Mouse (Mus musculus): ENCODE measurements around the gene Tmub1. TPM values are rescaled to one million over a fixed set of nuclear protein-coding genes. Genes with fewer than 3 reads are reported as not detected.

The Tmub1 gene
- polyA plus RNA-seq, 1 experiment from 2014 or later = 26.5 TPM

DNA sequence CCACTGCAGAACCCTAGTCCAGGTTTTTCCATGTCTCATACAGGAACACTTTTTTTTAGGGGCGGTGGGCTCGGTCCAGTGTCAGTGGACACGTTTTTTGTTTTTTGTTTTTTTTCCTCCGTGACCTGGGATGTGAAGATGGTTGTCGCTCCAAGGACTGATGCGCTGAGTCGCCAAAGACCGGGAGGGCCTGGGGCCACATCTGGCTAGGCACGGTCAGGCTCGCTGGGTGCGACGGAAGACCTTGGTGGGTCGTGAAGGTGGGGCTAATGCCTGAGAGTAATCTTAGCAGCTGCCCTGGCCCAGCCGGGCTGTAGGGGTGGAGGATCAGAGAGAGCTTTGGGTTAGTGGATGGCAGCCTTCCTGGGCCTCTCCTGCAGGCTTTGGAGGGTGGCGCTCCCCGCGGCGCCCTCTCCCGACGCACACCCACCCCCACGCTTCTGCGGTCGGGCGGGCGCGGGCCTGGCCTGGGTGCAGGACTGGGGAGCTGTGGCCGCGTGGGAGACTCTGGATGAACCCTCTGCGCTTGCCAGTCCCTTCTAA, 5.1 kb upstream of the Tmub1 start:
- Histone ChIP-seq H3K4me1 (peaks cover 54% of the 10 kb centered on the region), H3K4me2 (peak overlapping the region; percentile 94), H3K4me3 (replicated peaks) (peak overlapping the region; percentile 87), H3K36me3 (0 out of 2 replicates have a peak, but pooled peaks cover 3% of the 10 kb centered on the region), H3K27me3 (peaks cover 3% of the 10 kb centered on the region; the same call in 1 of the 2 replicates), H3K9ac (peak overlapping the region; percentile 90), H3K9me3 (replicated peaks) (no peaks in the 10 kb centered on the region), H3K27ac (peak overlapping the region; percentile 89)
- ATAC-seq (replicated peaks; ENCODE audit: low FRiP score) = peak; percentile 15; the same call in 1 of the 2 replicates
- WGBS = 0% methylated on average over 28 of the region's 29 CpGs

DNA sequence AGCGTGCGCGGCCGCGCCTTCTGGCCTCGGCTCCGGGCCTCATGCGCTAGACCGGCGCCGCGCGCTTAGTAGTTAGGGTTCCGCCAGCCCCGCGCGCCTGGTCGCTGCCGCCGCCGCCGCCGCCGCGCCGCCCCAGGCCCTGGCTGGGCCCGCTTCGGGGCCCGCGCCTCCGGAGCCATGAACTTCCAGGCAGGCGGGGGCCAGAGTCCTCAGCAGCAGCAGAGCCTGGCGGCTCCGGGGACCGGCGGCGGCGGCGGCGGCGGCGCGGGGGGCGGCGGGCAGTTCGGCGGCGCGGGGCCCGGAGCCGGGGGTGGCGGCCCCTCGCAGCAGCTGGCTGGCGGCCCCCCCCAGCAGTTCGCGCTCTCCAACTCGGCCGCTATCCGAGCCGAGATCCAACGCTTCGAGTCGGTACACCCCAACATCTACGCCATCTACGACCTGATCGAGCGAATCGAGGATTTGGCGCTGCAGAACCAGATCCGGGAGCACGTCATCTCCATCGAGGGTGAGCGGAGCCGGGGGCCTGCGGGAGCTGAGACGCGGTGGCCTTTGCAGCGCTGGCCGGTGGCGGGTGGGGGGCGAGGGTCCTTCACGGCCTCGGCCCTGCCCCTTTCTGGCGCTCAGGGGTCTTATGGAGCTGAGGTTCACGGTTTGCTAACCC, 4.5 kb upstream of the Tmub1 start, which contains the start of gene Agap3:
TSS of gene Agap3 (plus strand) at position 148 of the 661 bp plus-strand sequence.
- H3K27me3 ChIP-seq = peaks cover 3% of the 10 kb centered on the region; the same call in 1 of the 2 replicates
- WGBS = 0% methylated on average over 84 of the region's 85 CpGs
- peak within 1 kb of the TSS; percentile 87 for H3K4me3 ChIP-seq (replicated peaks)
- peak; percentile 1 for ATAC-seq (replicated peaks; ENCODE audit: low FRiP score)
- no peaks in the 10 kb centered on the region for H3K9me3 ChIP-seq (replicated peaks)
- peak within 1 kb of the TSS; percentile 90 for H3K9ac ChIP-seq
- H3K36me3 ChIP-seq = 0 out of 2 replicates have a peak, but pooled peaks cover 3% of the 10 kb centered on the region
- peak within 1 kb of the TSS; percentile 89 for H3K27ac ChIP-seq
- H3K4me1 ChIP-seq = peaks cover 59% of the 10 kb centered on the region
- peak within 1 kb of the TSS; percentile 94 for H3K4me2 ChIP-seq

DNA sequence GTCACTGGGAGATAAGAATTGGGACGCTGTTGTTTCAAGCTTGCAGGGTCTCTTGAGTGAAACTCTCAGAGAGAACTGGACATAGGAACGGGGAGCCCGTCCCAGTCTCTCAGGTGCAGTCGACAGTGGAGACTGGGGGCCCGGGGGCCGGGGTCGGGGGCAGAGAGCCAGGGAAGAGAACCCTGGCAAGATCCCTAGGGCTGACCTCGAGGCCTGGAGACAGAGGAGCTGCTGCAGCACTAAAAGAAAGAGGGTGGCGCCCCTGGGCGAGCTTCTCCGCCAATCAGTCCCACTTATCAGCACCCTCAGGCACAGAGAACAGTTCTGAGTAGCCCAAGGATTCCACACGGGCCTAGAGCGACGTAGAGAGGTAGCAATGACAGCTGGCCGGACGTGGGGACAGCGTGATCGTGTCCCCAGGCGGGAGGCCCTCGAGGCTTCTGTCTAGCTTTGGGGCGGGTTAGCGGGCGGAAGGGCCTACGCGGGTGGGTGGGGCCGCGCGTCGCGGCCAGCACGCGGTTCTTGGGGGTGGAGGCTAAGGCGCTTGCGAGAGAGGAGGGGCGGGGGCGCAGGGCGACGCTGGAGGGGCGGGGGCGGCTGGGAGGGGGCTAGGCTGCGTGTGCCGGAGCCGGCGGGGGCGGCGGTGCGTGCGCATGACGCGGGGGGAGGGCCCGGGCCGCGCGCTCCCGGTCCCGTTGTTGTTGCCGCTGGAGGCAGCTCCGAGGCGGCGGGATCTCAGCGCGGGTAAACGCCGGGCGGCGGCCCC, 3.8 kb upstream of the Tmub1 start:
- 3% methylated on average over 58 of the region's 66 CpGs for WGBS
- peak overlapping the region; percentile 94 for H3K4me2 ChIP-seq
- peak overlapping the region; percentile 89 for H3K27ac ChIP-seq
- no peaks in the 10 kb centered on the region for H3K36me3 ChIP-seq
- H3K4me3 ChIP-seq (replicated peaks) = peak overlapping the region; percentile 87
- H3K4me1 ChIP-seq = peaks cover 63% of the 10 kb centered on the region
- peak overlapping the region; percentile 90 for H3K9ac ChIP-seq
- no peaks in the 10 kb centered on the region for H3K9me3 ChIP-seq (replicated peaks)
- ATAC-seq (replicated peaks; ENCODE audit: low FRiP score) = peak; percentile 79
- peaks cover 3% of the 10 kb centered on the region; the same call in 1 of the 2 replicates for H3K27me3 ChIP-seq

DNA sequence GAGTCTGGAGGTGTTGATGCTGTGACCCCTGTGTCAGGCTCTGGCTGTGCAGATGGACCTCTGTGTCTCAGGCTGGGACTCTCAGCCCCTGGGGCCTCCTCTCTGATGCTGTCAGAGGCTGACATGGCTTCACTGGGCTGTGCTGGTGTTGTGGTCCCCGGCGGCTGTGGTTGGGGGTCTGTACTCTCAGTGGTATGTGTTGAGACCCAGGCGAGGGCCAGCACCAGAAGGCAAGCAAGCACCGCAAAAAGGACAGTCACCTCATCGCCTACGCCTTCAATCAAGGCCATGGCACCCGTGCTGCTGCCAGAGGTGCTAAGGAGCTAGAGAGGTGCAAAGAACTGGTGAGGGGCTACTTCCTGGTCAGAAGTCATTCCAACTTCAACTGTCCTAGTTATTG, 1.0 kb downstream of the Tmub1 start:
- WGBS = 90% methylated on average over 7 of the region's 7 CpGs
- peak overlapping the region; percentile 76 for H3K4me2 ChIP-seq

DNA sequence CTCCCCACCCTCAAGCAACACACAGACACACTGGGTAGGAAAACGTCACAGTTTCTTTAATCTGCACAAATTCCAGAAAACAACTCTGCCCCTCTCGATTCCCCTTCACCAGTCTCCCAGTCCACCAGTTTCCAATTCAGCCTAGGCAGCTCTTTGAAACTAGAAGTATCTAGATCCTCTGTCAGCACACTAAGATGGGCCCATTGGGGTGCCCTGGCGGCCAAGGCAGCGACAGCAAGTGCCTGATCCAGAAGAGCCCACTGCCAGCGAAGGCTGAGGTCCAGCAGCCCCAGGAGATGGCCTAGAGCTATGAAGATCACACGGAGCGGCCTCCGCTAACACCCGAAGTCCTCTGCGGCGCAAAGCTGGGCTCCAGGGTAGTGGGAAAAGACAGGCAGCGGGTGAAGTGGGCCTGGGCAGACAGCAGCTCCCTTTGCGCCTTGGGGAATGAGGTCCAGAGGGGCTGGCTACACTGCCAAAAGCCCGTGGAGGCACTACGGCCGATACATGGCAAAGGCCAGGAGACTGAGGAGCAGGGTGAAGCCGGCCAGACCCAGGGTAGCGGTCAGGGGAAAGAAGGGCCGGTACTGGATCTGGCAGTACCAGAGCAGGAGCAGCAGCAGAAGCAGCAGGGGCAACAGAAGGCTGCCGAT, 2.1 kb downstream of the Tmub1 start:
- 55% methylated on average over 20 of the region's 20 CpGs for WGBS
- no peaks in the 10 kb centered on the region for H3K9me3 ChIP-seq (replicated peaks)
- ATAC-seq (replicated peaks; ENCODE audit: low FRiP score) = 0 out of 2 replicates have a peak, but pooled peaks have one; percentile 1
- peaks cover 3% of the 10 kb centered on the region; the same call in 1 of the 2 replicates for H3K27me3 ChIP-seq
- H3K9ac ChIP-seq = peak overlapping the region; percentile 98
- peak overlapping the region; percentile 94 for H3K27ac ChIP-seq
- peaks cover 33% of the 10 kb centered on the region for H3K36me3 ChIP-seq
- H3K4me3 ChIP-seq (replicated peaks) = peak overlapping the region; percentile 91
- peaks cover 36% of the 10 kb centered on the region for H3K4me1 ChIP-seq
- H3K4me2 ChIP-seq = peak overlapping the region; percentile 85

More for the DNA sequence above, 1.0 kb downstream of the Tmub1 start:
- Histone ChIP-seq H3K4me3 (replicated peaks) (peak overlapping the region; percentile 68; the same call in 1 of the 2 replicates), H3K4me1 (peaks cover 45% of the 10 kb centered on the region), H3K27ac (no peak overlapping the region), H3K36me3 (peaks cover 23% of the 10 kb centered on the region), H3K27me3 (peaks cover 3% of the 10 kb centered on the region; the same call in 1 of the 2 replicates), H3K9me3 (replicated peaks) (no peaks in the 10 kb centered on the region), H3K9ac (no peak overlapping the region)
- no peak for ATAC-seq (replicated peaks; ENCODE audit: low FRiP score)

DNA sequence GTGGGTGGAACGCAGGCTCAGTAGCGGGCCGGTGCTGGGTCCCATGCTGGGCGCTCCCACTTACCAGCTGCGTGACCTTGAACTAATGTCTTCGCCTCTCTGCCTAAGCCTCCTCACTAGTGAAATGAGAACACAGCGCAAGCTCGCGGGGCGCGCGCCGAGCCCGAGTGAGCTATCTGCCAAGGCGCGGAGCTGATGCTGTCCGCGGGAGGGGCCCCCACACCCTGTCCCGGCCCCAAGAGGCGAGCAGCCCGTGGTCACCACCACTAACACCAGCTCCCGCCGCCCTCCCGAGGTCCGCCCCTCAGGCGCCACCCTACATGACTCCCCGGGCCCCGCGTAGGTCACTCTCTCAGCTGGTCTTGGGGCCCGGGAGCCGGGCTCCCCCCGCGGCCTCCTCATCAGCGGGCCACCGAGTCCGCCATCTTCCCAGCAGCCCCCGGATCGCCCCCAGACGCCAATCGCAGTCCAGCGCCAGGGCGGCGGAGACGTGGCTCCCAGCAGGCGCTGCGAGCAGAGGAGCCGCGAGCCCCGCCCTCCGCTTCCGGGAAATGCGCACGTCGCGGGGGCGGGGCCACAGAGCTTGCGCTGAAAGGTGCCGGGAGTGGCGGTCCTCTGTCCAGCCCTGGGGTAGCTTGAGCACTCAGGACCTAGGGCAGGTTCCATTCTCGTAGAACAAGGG, 2.8 kb downstream of the Tmub1 start, which contains the start of gene Fastk:
TSS of gene Fastk (minus strand) at position 542 of the 682 bp plus-strand sequence.
- WGBS = under 1% methylated on average over 60 of the region's 60 CpGs

DNA sequence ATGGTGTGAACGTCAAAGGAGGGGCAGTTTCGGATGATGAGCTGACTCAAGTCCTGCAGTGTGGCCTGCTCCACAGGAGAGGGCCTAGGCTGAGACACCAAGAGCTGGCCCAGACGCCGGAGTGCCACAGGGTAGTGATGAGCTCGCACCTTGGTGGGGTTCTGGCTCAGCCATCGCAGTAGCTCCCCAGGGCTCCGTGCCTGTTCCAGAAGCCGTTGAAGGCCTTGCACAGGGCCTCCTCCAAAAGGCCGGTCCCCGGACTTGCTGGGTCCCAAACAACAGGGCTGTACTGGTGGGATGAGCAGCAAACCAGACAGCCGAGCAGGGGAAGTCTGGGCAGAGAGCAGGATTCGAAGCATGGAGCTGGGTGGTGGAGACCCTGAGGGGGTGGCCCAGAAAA, 3.7 kb downstream of the Tmub1 start:
- WGBS = 82% methylated on average over 12 of the region's 12 CpGs
- no peaks in the 10 kb centered on the region for H3K9me3 ChIP-seq (replicated peaks)

More for the DNA sequence above, 2.8 kb downstream of the Tmub1 start, which contains the start of gene Fastk:
- H3K36me3 ChIP-seq = peaks cover 40% of the 10 kb centered on the region
- peak within 1 kb of the TSS; percentile 85 for H3K4me2 ChIP-seq
- no peaks in the 10 kb centered on the region for H3K9me3 ChIP-seq (replicated peaks)
- H3K27ac ChIP-seq = peak within 1 kb of the TSS; percentile 94
- H3K27me3 ChIP-seq = peaks cover 1% of the 10 kb centered on the region; the same call in 1 of the 2 replicates
- peak within 1 kb of the TSS; percentile 98 for H3K9ac ChIP-seq
- peaks cover 36% of the 10 kb centered on the region for H3K4me1 ChIP-seq
- ATAC-seq (replicated peaks; ENCODE audit: low FRiP score) = peak; percentile 85
- peak within 1 kb of the TSS; percentile 91 for H3K4me3 ChIP-seq (replicated peaks)

DNA sequence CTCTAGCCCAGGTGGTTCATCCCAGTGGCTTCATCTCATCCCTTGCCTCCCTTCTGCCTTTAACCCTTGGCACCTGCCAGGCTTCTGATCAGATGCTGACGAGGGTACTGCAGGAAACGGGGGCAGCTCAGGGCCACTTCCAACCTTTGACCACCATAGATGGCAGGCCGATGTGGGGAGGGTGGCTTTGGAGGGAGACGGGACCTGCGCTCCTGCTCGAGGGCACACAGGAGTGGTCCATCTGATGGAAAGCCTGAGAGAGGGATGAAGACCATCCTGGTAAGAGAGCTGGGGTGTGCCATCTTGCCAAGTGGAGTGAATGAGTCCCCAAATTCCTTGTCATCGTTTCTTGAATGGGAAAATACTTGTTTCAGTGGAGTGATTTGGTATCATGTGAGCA, 4.5 kb downstream of the Tmub1 start:
- Histone ChIP-seq H3K9ac (no peak overlapping the region), H3K4me3 (replicated peaks) (no peak overlapping the region; the same call in 1 of the 2 replicates), H3K4me1 (peaks cover 36% of the 10 kb centered on the region), H3K27ac (no peak overlapping the region), H3K36me3 (peaks cover 57% of the 10 kb centered on the region), H3K4me2 (no peak overlapping the region), H3K27me3 (no peaks in the 10 kb centered on the region), H3K9me3 (replicated peaks) (no peaks in the 10 kb centered on the region)
- no peak for ATAC-seq (replicated peaks; ENCODE audit: low FRiP score)
- WGBS = 88% methylated on average over 7 of the region's 7 CpGs

More for the DNA sequence above, 3.7 kb downstream of the Tmub1 start:
- no peak for ATAC-seq (replicated peaks; ENCODE audit: low FRiP score)
- Histone ChIP-seq H3K4me3 (replicated peaks) (peak overlapping the region; percentile 91), H3K9ac (peak overlapping the region; percentile 98), H3K27me3 (no peaks in the 10 kb centered on the region), H3K4me2 (peak overlapping the region; percentile 85), H3K36me3 (peaks cover 50% of the 10 kb centered on the region), H3K4me1 (peaks cover 36% of the 10 kb centered on the region), H3K27ac (peak overlapping the region; percentile 94; the same call in 1 of the 2 replicates)

DNA sequence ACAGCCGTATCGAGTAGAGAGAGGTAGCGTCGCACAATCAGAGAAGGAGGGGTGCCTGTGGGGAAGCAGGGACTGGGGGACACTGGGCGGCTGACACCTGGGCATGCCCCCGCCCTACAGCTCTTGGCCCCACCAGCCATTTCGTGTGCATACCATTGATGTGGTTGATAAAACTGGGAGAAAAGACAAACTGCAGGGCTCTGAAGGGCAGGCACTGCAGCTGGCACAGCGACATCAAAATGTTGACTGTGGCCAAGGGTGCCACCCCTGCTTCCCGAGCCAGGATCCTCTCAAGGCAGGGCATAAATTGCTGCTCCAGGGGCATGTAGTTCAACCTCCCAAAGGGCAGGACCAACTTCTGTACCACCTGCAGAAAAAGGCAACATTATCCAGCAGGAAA, 5.6 kb downstream of the Tmub1 start:
- Histone ChIP-seq H3K27ac (no peak overlapping the region), H3K36me3 (peaks cover 69% of the 10 kb centered on the region), H3K9me3 (replicated peaks) (no peaks in the 10 kb centered on the region), H3K9ac (no peak overlapping the region), H3K27me3 (no peaks in the 10 kb centered on the region), H3K4me2 (no peak overlapping the region), H3K4me1 (peaks cover 26% of the 10 kb centered on the region), H3K4me3 (replicated peaks) (no peak overlapping the region)
- 83% methylated on average over 9 of the region's 9 CpGs for WGBS
- no peak for ATAC-seq (replicated peaks; ENCODE audit: low FRiP score)

DNA sequence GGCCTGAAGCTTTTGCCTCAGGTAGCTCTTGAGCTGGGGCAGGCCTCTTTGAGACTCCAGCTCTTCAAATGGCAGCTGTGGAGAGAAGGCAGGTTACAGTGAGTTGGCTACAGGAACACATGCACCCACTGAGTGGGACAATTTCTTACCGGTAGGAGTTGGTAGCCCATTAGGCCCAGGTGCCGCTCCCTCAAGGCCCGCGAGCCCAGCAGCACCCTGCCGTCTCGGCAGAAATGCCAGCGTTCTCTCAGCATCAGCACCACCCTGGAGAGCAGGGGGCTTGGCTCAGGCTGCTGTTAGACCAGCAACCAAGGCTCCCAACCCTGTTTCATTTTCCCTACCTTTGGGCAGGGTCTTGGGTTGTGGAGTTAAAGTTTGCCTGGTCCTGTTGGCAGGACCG, 6.5 kb downstream of the Tmub1 start:
- WGBS = 96% methylated on average over 8 of the region's 8 CpGs
- H3K4me1 ChIP-seq = peaks cover 22% of the 10 kb centered on the region
- no peak for ATAC-seq (replicated peaks; ENCODE audit: low FRiP score)

DNA sequence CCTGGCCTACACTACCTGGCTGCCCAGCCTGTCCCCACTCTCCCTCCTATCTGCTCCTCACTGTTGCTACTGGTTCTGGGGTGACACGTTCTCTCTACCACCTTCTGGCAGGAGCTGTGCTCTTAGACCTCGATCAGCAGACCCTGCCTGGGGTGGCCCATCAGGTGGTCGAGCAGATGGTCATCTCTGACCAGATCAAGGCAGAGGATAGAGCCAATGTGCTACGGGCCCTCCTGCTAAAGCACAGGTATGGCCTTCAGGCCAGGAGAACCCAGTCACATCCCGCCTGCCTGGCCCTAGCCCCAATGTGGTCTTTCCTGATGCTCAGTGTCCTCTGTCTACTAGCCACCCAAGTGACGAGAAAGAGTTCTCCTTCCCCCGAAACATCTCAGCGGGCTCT, 13.7 kb downstream of the Tmub1 start:
- Histone ChIP-seq H3K36me3 (peaks cover 100% of the 10 kb centered on the region), H3K4me3 (replicated peaks) (no peak overlapping the region), H3K9me3 (replicated peaks) (no peaks in the 10 kb centered on the region), H3K4me1 (peaks cover 7% of the 10 kb centered on the region), H3K9ac (no peak overlapping the region), H3K4me2 (no peak overlapping the region), H3K27ac (no peak overlapping the region), H3K27me3 (no peaks in the 10 kb centered on the region)
- 87% methylated on average over 8 of the region's 8 CpGs for WGBS
- no peak for ATAC-seq (replicated peaks; ENCODE audit: low FRiP score)

More for the DNA sequence above, 6.5 kb downstream of the Tmub1 start:
- Histone ChIP-seq H3K27me3 (no peaks in the 10 kb centered on the region), H3K9me3 (replicated peaks) (no peaks in the 10 kb centered on the region), H3K4me3 (replicated peaks) (no peak overlapping the region), H3K9ac (no peak overlapping the region), H3K27ac (no peak overlapping the region), H3K36me3 (peaks cover 77% of the 10 kb centered on the region), H3K4me2 (no peak overlapping the region)
